Mouse (Mus musculus) right cerebral cortex, postnatal 14 days (tissue): ENCODE measurements at regions not wholly inside any gene's neighbourhood (a gene's known extent, or its start where the extent isn't known, plus 50 kb on each side); places are given as distances from the start of the nearest gene placed in this dataset.
"Not testable (repeated sequence)": the region's sequence is repeated elsewhere in the genome, so short reads cannot be mapped to it uniquely, and the experiment has no call there.

Experiments used
- DNase-seq: peaks from one replicate; pipeline ENCODE4 v3.0.0; 2022

- DNase-seq: no peak
Observed at GRCm38 (mm10) chr1:30751138-30751907, 122.4 kb downstream of the Phf3 start.

- DNase-seq: no peak
Observed at GRCm38 (mm10) chr1:30741955-30742354, 131.8 kb downstream of the Phf3 start.

- peak; percentile 75 for DNase-seq
Observed at GRCm38 (mm10) chr1:30740831-30741230, 132.9 kb downstream of the Phf3 start.

- no peak for DNase-seq
Observed at GRCm38 (mm10) chr1:30721519-30721918, 152.2 kb downstream of the Phf3 start.

- no peak for DNase-seq
Observed at GRCm38 (mm10) chr1:30720829-30721228, 152.9 kb downstream of the Phf3 start.

- no peak for DNase-seq
Observed at GRCm38 (mm10) chr1:30718578-30718977, 155.1 kb downstream of the Phf3 start.

- DNase-seq: no peak
Observed at GRCm38 (mm10) chr1:30716346-30716745, 157.4 kb downstream of the Phf3 start.

- DNase-seq: no peak
Observed at GRCm38 (mm10) chr1:30701116-30701515, 172.6 kb downstream of the Phf3 start.

GRCm38 (mm10) chr1:30700399-30701081 lies 173.2 kb downstream of the Phf3 start:
- DNase-seq: no peak

GRCm38 (mm10) chr1:30696342-30696741 lies 177.4 kb downstream of the Phf3 start:
- DNase-seq: no peak

GRCm38 (mm10) chr1:30685318-30685717 lies 188.4 kb downstream of the Phf3 start:
- no peak for DNase-seq

- DNase-seq: no peak
Observed at GRCm38 (mm10) chr1:30683889-30684288, 189.8 kb downstream of the Phf3 start.

- DNase-seq: no peak
Observed at GRCm38 (mm10) chr1:30639807-30640206, 233.9 kb downstream of the Phf3 start.

GRCm38 (mm10) chr1:30632760-30633159 lies 241.0 kb downstream of the Phf3 start:
- no peak for DNase-seq

GRCm38 (mm10) chr1:30627796-30628195 lies 245.9 kb downstream of the Phf3 start:
- DNase-seq: not testable (repeated sequence)

- no peak for DNase-seq
Observed at GRCm38 (mm10) chr1:30595122-30595730, 278.5 kb downstream of the Phf3 start.

GRCm38 (mm10) chr1:30594036-30594435 lies 279.7 kb downstream of the Phf3 start:
- DNase-seq: no peak

GRCm38 (mm10) chr1:30590721-30591120 lies 283.0 kb downstream of the Phf3 start:
- DNase-seq: no peak

- DNase-seq: no peak
Observed at GRCm38 (mm10) chr1:30588885-30589284, 284.8 kb downstream of the Phf3 start.

- DNase-seq: no peak
Observed at GRCm38 (mm10) chr1:30588336-30588735, 285.4 kb downstream of the Phf3 start.

GRCm38 (mm10) chr1:30584806-30585205 lies 288.9 kb downstream of the Phf3 start:
- DNase-seq: peak; percentile 13

- DNase-seq: no peak
Observed at GRCm38 (mm10) chr1:30583860-30584259, 289.9 kb downstream of the Phf3 start.

- no peak for DNase-seq
Observed at GRCm38 (mm10) chr1:30564757-30565156, 309.0 kb downstream of the Phf3 start.

GRCm38 (mm10) chr1:30548761-30549160 lies 325.0 kb downstream of the Phf3 start:
- DNase-seq: not testable (repeated sequence)
